Mouse (Mus musculus): ENCODE measurements around the gene Ppp2r5a. TPM values are rescaled to one million over a fixed set of nuclear protein-coding genes. Genes with fewer than 3 reads are reported as not detected.
A peak's percentile ranks its signal among the peaks of the same experiment; 100 is the strongest.

The Ppp2r5a gene
- polyA plus RNA-seq, 2 experiments = 21.0 to 23.8 TPM

- 13% methylated on average over 5 of the region's 5 CpGs for WGBS (ENCODE audit: insufficient replicate concordance)
- H3K27ac ChIP-seq = peak overlapping the region; percentile 47
- no peaks in the 10 kb centered on the region for H3K9me3 ChIP-seq (ENCODE audit: control insufficient read depth, low read length)
- H3K36me3 ChIP-seq (replicated peaks; ENCODE audit: control insufficient read depth, insufficient read depth, low read depth) = no peaks in the 10 kb centered on the region; the same call in 1 of the 2 replicates
- H3K4me3 ChIP-seq (ENCODE audit: insufficient read depth in 1 of 2, low read depth in 2 of 2, low read length in 2 of 2) = no peak overlapping the region
- no peaks in the 10 kb centered on the region for H3K27me3 ChIP-seq (ENCODE audit: control insufficient read depth, insufficient read depth, low read length)
- H3K9ac ChIP-seq (replicated peaks) = peak overlapping the region; percentile 49; the same call in 1 of the 2 replicates
- peaks cover 11 to 21% of the 10 kb centered on the region in 2 experiments for H3K4me1 ChIP-seq (replicated peaks; ENCODE audit: control insufficient read depth in 2 of 2, insufficient read depth in 2 of 2, low read length in 1 of 2)
- DNase-seq (ENCODE audit: low read depth in 3 of 3, low spot score in 3 of 3) (no peak), ATAC-seq (ENCODE audit: insufficient read depth) (peak; percentile 43; the same call in 1 of the 2 replicates)
- H3K4me2 ChIP-seq (ENCODE audit: low read depth) = peak overlapping the region; percentile 61
- TF ChIP-seq EP300 (IDR thresholded peaks at IDR 0.05; ENCODE audit: low read depth) = no peak
- TF ChIP-seq CTCF (IDR thresholded peaks at IDR 0.05; ENCODE audit: low read depth) = no peak
Measured at GRCm38 (mm10) chr1:191375644-191375998, 27.5 kb downstream of the Ppp2r5a start.

DNA sequence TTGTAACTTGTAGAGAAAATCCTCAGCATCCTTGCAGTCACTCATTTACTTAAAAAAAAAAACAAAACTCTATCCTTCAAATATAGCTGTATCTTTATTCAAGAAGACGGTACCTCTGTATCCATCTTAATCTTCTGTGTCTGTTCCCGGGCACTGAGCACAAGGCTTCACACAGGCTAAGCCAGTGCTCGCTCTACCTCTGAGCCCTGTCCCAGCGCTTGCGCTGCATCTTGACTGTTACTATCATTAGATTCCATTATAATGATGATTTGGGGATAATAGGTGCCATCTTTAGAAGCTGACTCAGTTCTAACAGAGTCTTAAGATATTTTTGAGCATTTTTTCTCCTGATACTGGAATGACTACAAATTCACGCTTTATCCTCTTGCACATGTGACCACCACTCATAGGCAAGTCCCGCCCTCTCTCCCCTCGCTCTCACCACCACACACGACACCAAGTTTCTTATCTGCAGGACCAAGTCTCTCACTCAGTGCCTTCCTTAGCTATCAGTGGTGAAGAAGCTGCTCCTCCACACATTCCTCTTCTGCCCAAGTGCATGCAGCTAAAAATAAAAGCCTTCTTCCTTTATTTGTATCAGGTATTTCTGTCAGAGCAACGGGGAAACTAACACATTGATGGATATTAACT lies 28.0 kb downstream of the Ppp2r5a start:
- peak overlapping the region; percentile 47 for H3K27ac ChIP-seq
- ATAC-seq (ENCODE audit: insufficient read depth) (peak; percentile 94), DNase-seq (ENCODE audit: low read depth in 3 of 3, low spot score in 3 of 3) (peak in 2 of 3 experiments; percentile 53 to 55)
- 27% methylated on average over 10 of the region's 10 CpGs for WGBS (ENCODE audit: insufficient replicate concordance)
- peaks cover 11 to 21% of the 10 kb centered on the region in 2 experiments for H3K4me1 ChIP-seq (replicated peaks; ENCODE audit: control insufficient read depth in 2 of 2, insufficient read depth in 2 of 2, low read length in 1 of 2)
- no peaks in the 10 kb centered on the region for H3K27me3 ChIP-seq (ENCODE audit: control insufficient read depth, insufficient read depth, low read length)
- no peak overlapping the region for H3K4me3 ChIP-seq (ENCODE audit: insufficient read depth in 1 of 2, low read depth in 2 of 2, low read length in 2 of 2)
- no peaks in the 10 kb centered on the region for H3K9me3 ChIP-seq (ENCODE audit: control insufficient read depth, low read length)
- no peak overlapping the region; the same call in 1 of the 2 replicates for H3K9ac ChIP-seq (replicated peaks)
- TF ChIP-seq EP300 (IDR thresholded peaks at IDR 0.05; ENCODE audit: low read depth) = 0 out of 2 replicates have a peak, but pooled peaks have one; percentile 37
- TF ChIP-seq CTCF (IDR thresholded peaks at IDR 0.05; ENCODE audit: low read depth) = no peak
- no peaks in the 10 kb centered on the region; the same call in 1 of the 2 replicates for H3K36me3 ChIP-seq (replicated peaks; ENCODE audit: control insufficient read depth, insufficient read depth, low read depth)
- peak overlapping the region; percentile 61 for H3K4me2 ChIP-seq (ENCODE audit: low read depth)

DNA sequence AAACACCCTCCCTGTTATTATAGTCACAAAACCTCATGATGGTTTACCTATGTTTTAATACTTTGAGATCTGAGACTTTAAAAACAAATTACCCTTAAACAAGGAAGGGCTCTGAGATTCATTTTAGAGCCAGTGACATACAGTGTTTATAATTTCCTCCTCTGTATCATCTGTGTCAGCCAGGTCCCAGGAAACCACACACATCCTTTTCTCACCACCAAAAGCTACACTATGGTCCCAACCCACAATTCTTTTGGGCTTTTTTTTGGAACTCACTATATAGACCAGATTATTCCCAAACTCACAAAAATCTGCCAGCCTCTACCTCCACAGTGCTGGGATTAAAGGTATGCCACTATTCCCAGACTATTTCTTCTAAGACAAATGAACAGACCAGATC lies 33.9 kb downstream of the Ppp2r5a start:
- H3K4me2 ChIP-seq (ENCODE audit: low read depth) = no peak overlapping the region
- peaks cover 5% of the 10 kb centered on the region for H3K36me3 ChIP-seq (replicated peaks; ENCODE audit: control insufficient read depth, insufficient read depth, low read depth)
- no peaks in the 10 kb centered on the region for H3K27me3 ChIP-seq (ENCODE audit: control insufficient read depth, insufficient read depth, low read length)
- no peak overlapping the region for H3K9ac ChIP-seq (replicated peaks)
- DNase-seq (ENCODE audit: low read depth in 3 of 3, low spot score in 3 of 3) = no peak
- no peak overlapping the region for H3K4me3 ChIP-seq (ENCODE audit: insufficient read depth in 1 of 2, low read depth in 2 of 2, low read length in 2 of 2)
- TF ChIP-seq CTCF (IDR thresholded peaks at IDR 0.05; ENCODE audit: low read depth) (no peak), EP300 (IDR thresholded peaks at IDR 0.05; ENCODE audit: low read depth) (no peak)
- peaks cover 0 to 2% of the 10 kb centered on the region in 2 experiments; a peak in 2 of 4 replicates for H3K4me1 ChIP-seq (replicated peaks; ENCODE audit: control insufficient read depth in 2 of 2, insufficient read depth in 2 of 2, low read length in 1 of 2)
- no peaks in the 10 kb centered on the region for H3K9me3 ChIP-seq (ENCODE audit: control insufficient read depth, low read length)
- no peak overlapping the region for H3K27ac ChIP-seq
- ATAC-seq (ENCODE audit: insufficient read depth) = no peak

- WGBS (ENCODE audit: insufficient replicate concordance) = 77% methylated on average over 4 of the region's 4 CpGs
- no peak for ATAC-seq (ENCODE audit: insufficient read depth)
- no peak for DNase-seq (ENCODE audit: low read depth in 3 of 3, low spot score in 3 of 3)
Measured at GRCm38 (mm10) chr1:191368193-191368592, 34.9 kb downstream of the Ppp2r5a start.

DNA sequence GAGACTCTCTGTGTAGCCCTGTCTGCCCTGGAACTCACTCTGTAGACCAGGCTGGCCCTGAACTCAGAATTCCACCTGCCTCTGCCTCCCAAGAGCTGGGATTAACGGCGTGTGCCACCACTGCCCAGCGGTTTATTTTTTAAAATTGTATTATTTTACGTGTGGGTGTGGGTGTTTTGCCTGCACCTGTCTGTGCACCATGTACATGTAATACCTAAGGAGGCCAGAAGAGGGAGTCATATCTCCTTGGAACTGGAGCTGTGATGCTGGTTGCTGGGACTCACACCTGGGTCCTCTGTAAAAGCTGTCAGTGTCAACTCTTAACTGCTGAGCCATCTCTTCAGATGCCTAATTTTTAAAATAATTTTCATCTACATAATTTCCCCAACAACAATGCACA lies 38.6 kb downstream of the Ppp2r5a start:
- Histone ChIP-seq H3K4me2 (ENCODE audit: low read depth) (no peak overlapping the region), H3K4me1 (replicated peaks; ENCODE audit: control insufficient read depth in 2 of 2, insufficient read depth in 2 of 2, low read length in 1 of 2) (no peaks in the 10 kb centered on the region), H3K9me3 (ENCODE audit: control insufficient read depth, low read length) (no peaks in the 10 kb centered on the region), H3K36me3 (replicated peaks; ENCODE audit: control insufficient read depth, insufficient read depth, low read depth) (peaks cover 18% of the 10 kb centered on the region), H3K4me3 (ENCODE audit: insufficient read depth in 1 of 2, low read depth in 2 of 2, low read length in 2 of 2) (no peak overlapping the region), H3K9ac (replicated peaks) (no peak overlapping the region), H3K27ac (no peak overlapping the region), H3K27me3 (ENCODE audit: control insufficient read depth, insufficient read depth, low read length) (no peaks in the 10 kb centered on the region)
- 54% methylated on average over 4 of the region's 4 CpGs for WGBS (ENCODE audit: insufficient replicate concordance)
- TF ChIP-seq CTCF (IDR thresholded peaks at IDR 0.05; ENCODE audit: low read depth) (peak; percentile 82), EP300 (IDR thresholded peaks at IDR 0.05; ENCODE audit: low read depth) (no peak)
- peak; percentile 50; the same call in 1 of the 2 replicates for ATAC-seq (ENCODE audit: insufficient read depth)
- peak; percentile 20 to 40 (median 30) for DNase-seq (ENCODE audit: low read depth in 3 of 3, low spot score in 3 of 3)

More at GRCm38 (mm10) chr1:191368193-191368592, 34.9 kb downstream of the Ppp2r5a start:
- no peaks in the 10 kb centered on the region for H3K4me1 ChIP-seq (replicated peaks; ENCODE audit: control insufficient read depth in 2 of 2, insufficient read depth in 2 of 2, low read length in 1 of 2)
- H3K9me3 ChIP-seq (ENCODE audit: control insufficient read depth, low read length) = no peaks in the 10 kb centered on the region
- no peak for TF ChIP-seq CTCF (IDR thresholded peaks at IDR 0.05; ENCODE audit: low read depth)
- no peak overlapping the region for H3K9ac ChIP-seq (replicated peaks)
- no peak overlapping the region for H3K27ac ChIP-seq
- H3K27me3 ChIP-seq (ENCODE audit: control insufficient read depth, insufficient read depth, low read length) = no peaks in the 10 kb centered on the region
- no peak overlapping the region for H3K4me2 ChIP-seq (ENCODE audit: low read depth)
- H3K4me3 ChIP-seq (ENCODE audit: insufficient read depth in 1 of 2, low read depth in 2 of 2, low read length in 2 of 2) = no peak overlapping the region
- H3K36me3 ChIP-seq (replicated peaks; ENCODE audit: control insufficient read depth, insufficient read depth, low read depth) = peaks cover 8% of the 10 kb centered on the region
